Mouse (Mus musculus) left cerebral cortex, postnatal 10 days (tissue): ENCODE measurements around the gene Gm21788. TPM values are rescaled to one million over a fixed set of nuclear protein-coding genes. Genes with fewer than 3 reads are reported as not detected.
"Not testable (repeated sequence)": the region's sequence is repeated elsewhere in the genome, so short reads cannot be mapped to it uniquely, and the experiment has no call there.

Experiments
- DNase-seq, 2 experiments: peaks; one replicate each; pipeline ENCODE4 v3.0.0; 2021 to 2022; ENCODE audit warnings: low spot score in 2 of 2, mixed read lengths in 1 of 2; ENCODE audit errors: extremely low spot score in 1 of 2
- intact Hi-C: fragments of 180-260 bp; cut with DNase I; formaldehyde crosslinking; loops from one replicate; pipeline ENCODE4 v1.15.1; 2025
- total RNA-seq, 2 experiments: library from RNA; stranded (reverse); gene quantifications; 2 replicates each; pipeline ENCODE4 v1.2.3; 2021

The Gm21788 gene
- not detected for total RNA-seq

DNA sequence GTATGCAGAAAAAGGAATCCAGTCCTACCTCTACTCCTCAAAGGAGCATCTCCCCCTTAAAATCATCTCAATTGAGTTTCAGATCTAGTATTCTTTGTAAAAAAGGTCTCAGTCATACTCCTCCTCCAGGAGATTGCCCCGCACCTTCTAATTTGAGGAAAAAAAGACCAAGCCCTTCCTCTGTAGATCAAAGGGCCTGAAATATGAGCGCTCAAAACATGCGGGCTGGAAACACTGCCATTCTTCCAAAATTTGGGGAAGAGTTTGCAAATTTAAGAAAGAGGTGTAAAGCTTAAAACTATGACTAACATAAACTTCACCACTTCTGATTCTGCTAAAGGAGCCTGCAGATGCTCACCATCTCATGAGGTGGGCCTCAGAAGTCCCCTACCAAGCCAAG, at the start of gene Gm21788:
Gm21788 (plus strand) TSS at position 301 of the 400 bp plus-strand sequence.
- DNase-seq, intact Hi-C loops: not testable (repeated sequence)

Other genes with a start within 250 kb of the Gm21788 start
- gene Gm21244, start 235.7 kb upstream of the Gm21788 start, total RNA-seq: not detected
- gene Gm28998, start 151.2 kb upstream of the Gm21788 start, total RNA-seq: not detected
- under 1 TPM; 0.10 to 0.28 TPM for gene Gm20826, start 233.5 kb downstream of the Gm21788 start, total RNA-seq